Mouse (Mus musculus) adipose tissue, adult 10 weeks (tissue): Measurements from ENCODE around the gene Vmn1r172. TPM values are rescaled to one million over a fixed set of nuclear protein-coding genes. Genes with fewer than 3 reads are reported as not detected.

ENCODE experiments used
- polyA plus RNA-seq: library from polyadenylated mRNA; stranded (reverse); fragments of 350-450 nt; fragmentation: Illumina TruSeq; extraction: RNeasy Lipid Tissue Mini Kit (QIAGEN cat#74804); gene quantifications from one replicate; pipeline ENCODE4 v1.2.3, GENCODE M21; 2014; ENCODE audit warnings: low read depth, low replicate concordance

Gene Vmn1r172
- polyA plus RNA-seq = not detected

GRCm38 (mm10) chr7:23658016-23658415 lies at the start of gene Vmn1r172:
TSS of gene Vmn1r172 (plus strand) at chr7:23658316.

GRCm38 (mm10) chr7:23630422-23630821 lies 27.7 kb upstream of the Vmn1r172 start, which contains the start of gene Vmn1r171:
TSS of gene Vmn1r171 (plus strand) at chr7:23630722.

GRCm38 (mm10) chr7:23700403-23700802 lies 42.3 kb downstream of the Vmn1r172 start, which contains the start of gene Vmn1r173:
TSS of gene Vmn1r173 (plus strand) at chr7:23700703.

Other genes with a start within 250 kb of the Vmn1r172 start
- not detected for gene Vmn1r167, start 151.1 kb upstream of the Vmn1r172 start, polyA plus RNA-seq
- not detected for gene Vmn1r168, start 118.6 kb upstream of the Vmn1r172 start, polyA plus RNA-seq
- not detected for gene Vmn1r169, start 82.8 kb upstream of the Vmn1r172 start, polyA plus RNA-seq
- not detected for gene Vmn1r170, start 52.1 kb upstream of the Vmn1r172 start, polyA plus RNA-seq
- not detected for gene Vmn1r171, start 27.6 kb upstream of the Vmn1r172 start, polyA plus RNA-seq
- not detected for gene Vmn1r173, start 42.4 kb downstream of the Vmn1r172 start, polyA plus RNA-seq
- not detected for gene Vmn1r174, start 94.0 kb downstream of the Vmn1r172 start, polyA plus RNA-seq
- gene Vmn1r175, start 152.3 kb downstream of the Vmn1r172 start, polyA plus RNA-seq = not detected
- gene Vmn1r176, start 179.1 kb downstream of the Vmn1r172 start, polyA plus RNA-seq = not detected
- not detected for gene Vmn1r177, start 208.1 kb downstream of the Vmn1r172 start, polyA plus RNA-seq
- not detected for gene Vmn1r178, start 233.7 kb downstream of the Vmn1r172 start, polyA plus RNA-seq